Mouse (Mus musculus) mature B cell (primary cell): ENCODE results near the gene Itga11.

Source experiments
- in situ Hi-C: fragments of 300-500 bp; cut with MboI; formaldehyde crosslinking; loops from 2 replicates; pipeline ENCODE4 v1.14.3; 2019

Itga11 gene

GRCm38 (mm10) chr9:62684311-62684710 is 6.7 kb downstream of the Itga11 start:
- in situ Hi-C loops: no loop called here

DNA sequence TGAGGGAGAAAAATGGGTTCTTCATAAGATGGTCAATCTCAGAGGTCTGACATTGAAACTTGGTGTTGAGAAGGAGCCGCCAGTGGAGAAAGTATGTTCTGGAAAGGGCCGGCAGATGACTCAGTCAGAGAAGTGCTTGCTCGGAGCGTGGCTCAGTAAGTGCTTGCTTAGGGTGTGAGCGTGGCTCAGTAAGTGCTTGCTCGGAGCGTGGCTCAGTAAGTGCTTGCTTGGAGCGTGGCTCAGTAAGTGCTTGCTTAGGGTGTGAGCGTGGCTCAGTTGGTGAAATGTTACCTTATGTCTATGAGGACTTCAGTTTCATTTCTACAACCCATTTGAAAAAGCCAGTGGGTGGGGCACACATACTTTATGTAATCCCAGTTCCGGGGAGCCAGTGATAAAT is 12.1 kb downstream of the Itga11 start:
- in situ Hi-C loops: no loop called here

- in situ Hi-C loops: no loop called here
These were observed 16.4 kb downstream of the Itga11 start for GRCm38 (mm10) chr9:62694054-62694453.

DNA sequence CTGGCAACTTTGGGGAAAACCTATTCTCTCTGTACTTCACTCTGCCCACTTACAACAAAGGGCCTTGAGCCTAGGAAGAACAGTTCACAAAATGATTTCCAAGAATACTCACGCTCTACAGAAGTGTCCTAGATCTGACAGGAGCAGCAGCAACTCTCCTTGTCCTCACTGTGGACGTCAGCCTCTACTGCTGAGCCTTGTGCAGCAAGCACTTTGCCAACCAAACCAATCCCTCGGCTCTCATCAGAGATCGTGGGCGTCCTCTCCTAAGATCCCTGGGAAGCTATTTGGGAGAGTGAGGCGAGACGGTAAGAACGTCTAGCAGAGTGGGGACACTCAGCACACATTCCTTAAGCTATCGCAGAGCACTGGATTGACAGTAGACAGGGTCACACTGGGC is 17.6 kb downstream of the Itga11 start:
- in situ Hi-C loops: no loop called here

DNA sequence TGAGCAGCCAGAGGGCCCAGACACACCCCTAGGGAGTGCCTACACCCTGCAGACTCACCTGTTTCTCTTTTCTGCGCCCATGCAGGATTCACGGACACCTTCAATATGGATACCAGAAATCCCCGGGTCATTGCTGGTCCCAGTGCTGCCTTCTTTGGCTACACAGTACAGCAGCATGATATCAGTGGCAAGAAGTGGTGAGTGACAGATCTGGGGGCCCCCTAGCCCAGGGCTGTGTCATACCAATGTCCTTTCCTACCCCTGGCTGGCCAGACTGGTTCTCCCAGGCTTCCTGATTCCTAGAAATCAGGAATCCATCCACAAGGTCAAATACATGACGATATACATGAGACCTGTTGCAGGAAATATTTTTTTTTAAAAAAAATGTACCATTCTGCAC is 19.2 kb downstream of the Itga11 start:
- in situ Hi-C loops: no loop called here

- in situ Hi-C loops: no loop called here
These were observed 29.6 kb downstream of the Itga11 start for GRCm38 (mm10) chr9:62707267-62707666.

- in situ Hi-C loops: no loop called here
These were observed 30.2 kb downstream of the Itga11 start for GRCm38 (mm10) chr9:62707870-62708269.

DNA sequence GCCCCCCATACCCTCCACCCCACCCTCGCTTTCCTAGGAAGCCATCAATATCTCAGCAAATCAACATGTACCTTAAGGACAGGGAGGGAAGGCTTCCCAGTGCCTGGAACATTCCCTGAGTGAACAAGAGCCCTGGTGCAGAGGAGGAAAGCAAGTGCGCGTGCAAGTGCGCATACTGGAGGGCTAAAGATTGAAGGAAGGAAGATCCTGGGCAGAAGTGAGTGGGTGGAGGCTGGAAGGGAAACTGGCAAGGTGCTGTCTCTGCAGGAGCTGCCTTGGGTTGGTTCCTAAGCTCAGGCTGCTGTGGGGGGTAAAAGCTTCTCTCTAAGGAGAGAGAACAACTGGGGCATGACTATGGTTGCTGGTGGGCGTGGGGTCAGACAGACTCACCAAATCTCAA is 32.4 kb downstream of the Itga11 start:
- in situ Hi-C loops: no loop called here

GRCm38 (mm10) chr9:62712374-62712773 is 34.7 kb downstream of the Itga11 start:
- in situ Hi-C loops: no loop called here

GRCm38 (mm10) chr9:62713040-62713439 is 35.4 kb downstream of the Itga11 start:
- in situ Hi-C loops: no loop called here

- in situ Hi-C loops: no loop called here
These were observed 36.7 kb downstream of the Itga11 start for GRCm38 (mm10) chr9:62714336-62714735.

GRCm38 (mm10) chr9:62717982-62718381 is 40.4 kb downstream of the Itga11 start:
- in situ Hi-C loops: no loop called here

- in situ Hi-C loops: no loop called here
These were observed 44.2 kb downstream of the Itga11 start for GRCm38 (mm10) chr9:62721791-62722190.

GRCm38 (mm10) chr9:62722716-62723115 is 45.1 kb downstream of the Itga11 start:
- in situ Hi-C loops: no loop called here

DNA sequence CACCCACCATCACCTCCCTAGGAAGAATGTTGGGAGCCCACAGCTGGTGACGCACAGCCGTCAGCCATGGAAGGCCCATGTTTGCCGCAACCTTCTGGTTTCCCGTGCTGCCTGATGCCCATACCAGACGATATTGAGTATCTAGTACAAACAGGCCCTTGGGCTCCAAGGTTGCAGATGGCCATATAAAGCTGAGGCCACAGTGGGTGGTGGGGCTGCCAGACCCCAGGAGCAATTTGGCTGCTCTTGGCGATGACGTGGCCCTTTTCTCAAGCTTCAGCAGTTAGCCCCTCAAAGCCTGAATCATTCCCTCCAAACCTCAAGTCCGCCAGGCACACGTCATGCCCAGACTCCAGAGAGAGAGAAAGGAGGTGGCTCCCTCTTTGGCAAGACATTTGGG is 46.5 kb downstream of the Itga11 start:
- in situ Hi-C loops: no loop called here

DNA sequence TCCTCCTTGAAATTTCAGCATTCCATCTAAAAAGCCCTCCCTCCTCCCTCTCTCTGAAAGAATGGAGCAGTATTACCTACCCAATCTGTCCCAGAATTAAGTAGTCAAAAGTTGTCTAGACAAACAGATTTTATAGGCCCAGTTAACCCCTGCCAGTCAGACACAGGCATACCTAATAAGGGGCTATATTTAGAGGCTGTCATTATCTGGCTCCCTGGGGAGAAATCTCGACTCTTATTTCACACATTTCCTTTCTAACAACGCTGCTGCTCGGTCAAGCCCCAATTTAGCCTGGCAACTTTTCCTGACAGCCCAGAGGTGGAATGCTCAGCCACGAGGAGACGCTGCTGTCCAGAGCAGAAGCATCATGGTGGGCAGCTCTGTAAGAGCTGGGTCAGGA is 47.6 kb downstream of the Itga11 start:
- in situ Hi-C loops: no loop called here

DNA sequence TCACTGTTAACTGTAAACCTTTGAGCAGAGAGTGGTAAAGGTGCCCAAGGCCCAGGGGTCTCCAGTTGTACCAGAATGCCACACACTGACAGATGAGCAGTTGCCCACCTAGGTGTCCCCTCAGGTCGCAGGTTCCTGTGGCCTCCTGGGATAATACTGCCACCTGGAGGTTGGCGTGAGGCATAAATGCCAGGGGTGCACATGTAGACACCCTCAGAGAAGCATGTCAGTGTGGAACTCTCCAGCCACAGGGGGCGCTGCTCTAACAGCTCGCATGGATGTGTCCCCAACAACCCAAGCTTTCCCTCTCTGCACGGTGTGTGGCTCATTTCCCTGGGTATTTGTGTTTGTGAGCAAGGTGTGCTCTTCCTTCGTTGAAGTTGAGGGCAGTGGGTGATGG is 48.8 kb downstream of the Itga11 start:
- in situ Hi-C loops: no loop called here

GRCm38 (mm10) chr9:62744558-62745275 is 67.1 kb downstream of the Itga11 start:
- in situ Hi-C loops: no loop called here

DNA sequence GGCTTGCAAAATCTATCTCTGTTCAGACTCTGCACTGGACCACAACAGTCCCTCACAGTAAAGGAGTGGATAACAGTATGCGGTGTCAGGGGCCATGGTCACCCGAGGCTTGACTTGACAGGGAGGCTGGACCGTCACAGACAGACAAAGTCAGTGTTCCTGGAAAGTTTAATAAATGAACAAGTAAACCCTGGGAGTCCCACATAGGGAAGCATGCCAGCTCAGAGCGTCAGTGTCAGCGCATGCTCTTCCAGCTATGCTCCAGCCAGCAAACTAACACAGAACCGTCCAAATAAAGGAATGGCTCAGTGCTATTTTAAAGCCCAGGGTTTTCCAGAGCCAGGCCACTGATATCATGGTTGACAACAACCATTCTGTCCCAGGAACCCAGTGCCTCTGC is 69.0 kb downstream of the Itga11 start:
- in situ Hi-C loops: no loop called here

DNA sequence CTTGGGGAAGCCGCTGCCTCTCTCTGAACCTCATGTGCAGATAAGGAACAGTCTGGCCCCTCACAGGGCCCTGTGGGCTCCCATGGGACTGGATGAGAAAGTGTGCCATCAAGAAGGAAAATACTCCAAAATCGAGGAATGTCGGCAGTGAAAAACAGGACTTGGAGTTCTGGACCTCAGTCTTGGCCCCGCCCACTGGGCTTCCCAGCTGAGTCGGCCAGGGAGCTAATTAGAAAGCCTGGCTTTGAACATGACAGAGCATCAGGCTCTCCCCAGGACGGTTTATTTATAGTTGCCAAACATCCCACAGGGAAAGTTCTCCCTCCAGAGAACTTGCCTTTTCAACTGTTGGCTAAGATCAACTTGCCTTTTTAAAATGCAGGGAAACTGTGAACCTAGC is 72.0 kb downstream of the Itga11 start:
- in situ Hi-C loops: no loop called here

- in situ Hi-C loops: no loop called here
These were observed 72.8 kb downstream of the Itga11 start for GRCm38 (mm10) chr9:62750381-62750780.

DNA sequence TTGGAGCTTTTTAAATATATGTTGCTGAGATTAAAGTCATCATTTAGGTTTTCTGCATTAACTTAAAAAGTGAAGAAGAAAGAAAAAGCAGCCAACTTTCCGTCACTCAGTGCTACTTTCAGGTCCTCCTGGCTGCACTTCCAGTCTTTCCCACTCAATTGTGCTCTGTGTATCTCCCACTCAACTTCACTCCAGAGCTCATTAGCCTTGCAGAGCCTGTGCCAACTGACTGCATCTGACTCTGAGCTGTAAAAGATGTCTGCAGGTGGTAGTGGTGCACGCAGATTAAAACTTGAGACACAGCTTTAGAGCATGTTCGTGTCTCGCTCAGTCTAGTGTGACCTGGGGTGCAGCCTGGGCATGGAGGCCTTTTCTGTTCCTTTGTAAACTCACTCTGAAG is 80.7 kb downstream of the Itga11 start:
- in situ Hi-C loops: no loop called here

GRCm38 (mm10) chr9:62759601-62760000 is 82.0 kb downstream of the Itga11 start:
- in situ Hi-C loops: no loop called here

- in situ Hi-C loops: no loop called here
These were observed 85.9 kb downstream of the Itga11 start for GRCm38 (mm10) chr9:62763478-62763877.
